In the genomic region with DNA sequence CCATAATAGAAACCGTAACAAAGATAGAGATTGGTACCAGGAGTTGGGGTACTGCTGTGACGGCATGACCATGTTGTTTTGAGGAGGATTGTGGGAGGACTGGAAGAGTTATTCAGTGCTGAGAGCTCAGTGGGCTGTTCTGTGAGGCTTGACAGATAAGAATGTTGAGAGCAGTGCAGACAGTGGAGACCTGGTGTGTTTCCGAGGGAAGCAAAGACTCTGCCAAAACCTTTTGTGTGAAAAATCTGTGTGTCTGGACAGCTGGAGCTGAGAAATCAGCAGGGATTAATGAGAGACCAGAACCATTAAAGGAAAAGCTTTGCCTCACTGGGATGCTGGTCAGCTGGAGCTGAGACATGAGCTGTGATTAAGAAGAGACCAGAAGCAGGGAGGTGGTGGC, we compare ENCODE assay signal across 16 mouse cellular contexts. TPM values are rescaled to one million over a fixed set of nuclear protein-coding genes. Genes with fewer than 3 reads are reported as not detected.
DNase-seq lines count a peak whose midpoint lies in the region; ATAC-seq and TF ChIP-seq lines count a peak whose summit lies in the region.
"Had no signal": no experiment of that assay in that cellular context is flagged by ENCODE, and none has a peak within 500 bp of the region (broad histone marks: within the 10 kb centered on the region; RNA-seq: fewer than 3 reads in every experiment).

No protein-coding gene starts in this region.

- no peak for DNase-seq in forebrain, embryonic 10.5 days (ENCODE audit: extremely low spot score, low spot score)
- DNase-seq in limb, embryonic 10.5 days (ENCODE audit: low spot score) = no peak
- DNase-seq in adrenal gland, adult 8-10 months = no peak
- no peak for DNase-seq in layer of hippocampus, adult 9-11 months
- DNase-seq: cerebellum, adult 9-10 months; kidney, postnatal 14 days; lung, postnatal 4 days had no signal

- peak overlapping the region; percentile 31; the same call in 1 of the 2 replicates for H3K27ac ChIP-seq in forebrain, embryonic 15.5 days (replicated peaks)
- no peak overlapping the region for H3K27ac ChIP-seq in forebrain, embryonic 10.5 days
- H3K27ac ChIP-seq in limb, embryonic 13.5 days = peak overlapping the region; percentile 34; the same call in 1 of the 2 replicates
- H3K27ac ChIP-seq in limb, embryonic 10.5 days = no peak overlapping the region
- H3K27ac ChIP-seq in embryonic fibroblast, embryonic 13.5 days (ENCODE audit: insufficient read depth, low read length) = peak overlapping the region; percentile 58; the same call in 1 of the 2 replicates
- H3K27ac ChIP-seq in intestine, embryonic 16.5 days (ENCODE audit: low read length) = peak overlapping the region; percentile 57
- H3K27ac ChIP-seq: heart, adult 2 months; left cerebral cortex, adult 2 months; liver, embryonic 14.5 days had no signal

- H3K4me3 ChIP-seq in forebrain, embryonic 15.5 days = no peak overlapping the region
- no peak overlapping the region for H3K4me3 ChIP-seq in forebrain, embryonic 10.5 days
- no peak overlapping the region for H3K4me3 ChIP-seq in limb, embryonic 13.5 days
- H3K4me3 ChIP-seq in limb, embryonic 10.5 days = no peak overlapping the region
- H3K4me3 ChIP-seq in embryonic fibroblast, embryonic 13.5 days (ENCODE audit: insufficient read depth, low read length) = no peak overlapping the region
- H3K4me3 ChIP-seq in intestine, embryonic 16.5 days (ENCODE audit: low read length) = no peak overlapping the region
- H3K4me3 ChIP-seq: heart, adult 2 months; left cerebral cortex, adult 2 months; myocyte had no signal

- peaks cover 17% of the 10 kb centered on the region; the same call in 1 of the 2 replicates for H3K36me3 ChIP-seq in forebrain, embryonic 15.5 days
- H3K36me3 ChIP-seq in forebrain, embryonic 10.5 days (replicated peaks) = peaks cover 39% of the 10 kb centered on the region
- peaks cover 27% of the 10 kb centered on the region for H3K36me3 ChIP-seq in limb, embryonic 13.5 days
- peaks cover 37% of the 10 kb centered on the region for H3K36me3 ChIP-seq in limb, embryonic 10.5 days
- no peaks in the 10 kb centered on the region; the same call in 1 of the 2 replicates for H3K36me3 ChIP-seq in intestine, embryonic 16.5 days (ENCODE audit: control insufficient read depth, insufficient read depth, low read length)

- H3K27me3 ChIP-seq in forebrain, embryonic 15.5 days = no peaks in the 10 kb centered on the region
- H3K27me3 ChIP-seq in forebrain, embryonic 10.5 days (ENCODE audit: poor library complexity, severe bottlenecking) = no peaks in the 10 kb centered on the region
- no peaks in the 10 kb centered on the region for H3K27me3 ChIP-seq in limb, embryonic 13.5 days
- H3K27me3 ChIP-seq in limb, embryonic 10.5 days (ENCODE audit: low read depth, poor library complexity, severe bottlenecking) = no peaks in the 10 kb centered on the region
- no peaks in the 10 kb centered on the region for H3K27me3 ChIP-seq in intestine, embryonic 16.5 days (replicated peaks; ENCODE audit: control insufficient read depth, insufficient read depth, low read length)

- no peak for ATAC-seq in forebrain, embryonic 15.5 days (replicated peaks)
- no peak for ATAC-seq in limb, embryonic 13.5 days (ENCODE audit: low FRiP score, low read depth)
- ATAC-seq in intestine, embryonic 16.5 days = peak; percentile 40; the same call in 1 of the 2 replicates

- no peak overlapping the region for H3K4me2 ChIP-seq in forebrain, embryonic 15.5 days (replicated peaks)
- H3K4me2 ChIP-seq in limb, embryonic 13.5 days (replicated peaks) = no peak overlapping the region
- H3K4me2 ChIP-seq in intestine, embryonic 16.5 days (ENCODE audit: low read depth, low read length) = no peak overlapping the region

- no peak overlapping the region for H3K9ac ChIP-seq in forebrain, embryonic 15.5 days (replicated peaks)
- no peak overlapping the region for H3K9ac ChIP-seq in limb, embryonic 13.5 days
- no peak overlapping the region for H3K9ac ChIP-seq in intestine, embryonic 16.5 days (ENCODE audit: low read depth, low read length)
- H3K9ac ChIP-seq: liver, embryonic 14.5 days had no signal

- no peak for TF ChIP-seq CTCF in embryonic fibroblast, embryonic 13.5 days (IDR thresholded peaks at IDR 0.05; ENCODE audit: borderline replicate concordance, insufficient read depth, low read length)

- no peaks in the 10 kb centered on the region for H3K9me3 ChIP-seq in forebrain, embryonic 15.5 days
- H3K9me3 ChIP-seq in forebrain, embryonic 10.5 days = no peaks in the 10 kb centered on the region
- H3K9me3 ChIP-seq in limb, embryonic 13.5 days = no peaks in the 10 kb centered on the region
- no peaks in the 10 kb centered on the region for H3K9me3 ChIP-seq in limb, embryonic 10.5 days (replicated peaks)
- H3K9me3 ChIP-seq in intestine, embryonic 16.5 days (ENCODE audit: control insufficient read depth, low read length) = no peaks in the 10 kb centered on the region
- H3K9me3 ChIP-seq: G1E had no signal

- TF ChIP-seq POLR2A in embryonic fibroblast, embryonic 13.5 days (IDR thresholded peaks at IDR 0.05; ENCODE audit: low read depth, low read length) = no peak

- no peaks in the 10 kb centered on the region for H3K4me1 ChIP-seq in forebrain, embryonic 15.5 days
- peaks cover 26% of the 10 kb centered on the region for H3K4me1 ChIP-seq in forebrain, embryonic 10.5 days
- H3K4me1 ChIP-seq in limb, embryonic 13.5 days = peaks cover 24% of the 10 kb centered on the region
- H3K4me1 ChIP-seq in limb, embryonic 10.5 days = peaks cover 20% of the 10 kb centered on the region
- peaks cover 2% of the 10 kb centered on the region; the same call in 1 of the 2 replicates for H3K4me1 ChIP-seq in embryonic fibroblast, embryonic 13.5 days (ENCODE audit: control insufficient read depth, insufficient read depth, low read length)
- H3K4me1 ChIP-seq in intestine, embryonic 16.5 days (ENCODE audit: control insufficient read depth, insufficient read depth, low read length) = peaks cover 9% of the 10 kb centered on the region

- WGBS in forebrain, embryonic 15.5 days = 47% methylated on average over 3 of the region's 3 CpGs
- 70% methylated on average over 3 of the region's 3 CpGs for WGBS in forebrain, embryonic 10.5 days
- 62% methylated on average over 3 of the region's 3 CpGs for WGBS in limb, embryonic 13.5 days
- WGBS in limb, embryonic 10.5 days = 65% methylated on average over 3 of the region's 3 CpGs
- WGBS in intestine, embryonic 16.5 days = 60% methylated on average over 3 of the region's 3 CpGs

RNA-seq across cellular contexts. Expression of a gene that starts 21.7 kb away (rescaled TPM):
- polyA plus RNA-seq in forebrain, embryonic 15.5 days (2015; fragmentation: Nextera tagmentation; extraction: Ambion mirVana) = 3.1 TPM in 2 replicates
- 2.6 and 3.6 TPM in 2 replicates for polyA plus RNA-seq in forebrain, embryonic 10.5 days (2016; fragmentation: Nextera tagmentation; extraction: Ambion mirVana)
- 6.8 and 7.4 TPM in 2 replicates for polyA plus RNA-seq in limb, embryonic 13.5 days (2015; fragmentation: Nextera tagmentation; extraction: Ambion mirVana)
- polyA plus RNA-seq in limb, embryonic 10.5 days (2016; fragmentation: Nextera tagmentation; extraction: Ambion mirVana) = 2.8 TPM in 2 replicates
- 4.7 and 6.4 TPM in 2 replicates for polyA plus RNA-seq in embryonic fibroblast, embryonic 13.5 days (2011; ENCODE audit: insufficient read length, low read depth, missing spikeins)
- 35.1 and 37.0 TPM in 2 replicates for polyA plus RNA-seq in intestine, embryonic 16.5 days (2015; fragmentation: Nextera tagmentation; extraction: Ambion mirVana)
- 1 to 10 TPM in 1 of 4 experiments, under 1 TPM in 3; 0.68 to 1.7 (median 0.78) TPM for total RNA-seq in adrenal gland, adult 8-10 months (2022)

RNA-seq across cellular contexts. Expression of a gene that starts 34.9 kb away (rescaled TPM):
- polyA plus RNA-seq in forebrain, embryonic 15.5 days (2015; fragmentation: Nextera tagmentation; extraction: Ambion mirVana) = 534 and 562 TPM in 2 replicates
- 454 and 466 TPM in 2 replicates for polyA plus RNA-seq in forebrain, embryonic 10.5 days (2016; fragmentation: Nextera tagmentation; extraction: Ambion mirVana)
- polyA plus RNA-seq in limb, embryonic 13.5 days (2015; fragmentation: Nextera tagmentation; extraction: Ambion mirVana) = 341 and 368 TPM in 2 replicates
- polyA plus RNA-seq in limb, embryonic 10.5 days (2016; fragmentation: Nextera tagmentation; extraction: Ambion mirVana) = 440 and 473 TPM in 2 replicates
- 133 and 175 TPM in 2 replicates for polyA plus RNA-seq in embryonic fibroblast, embryonic 13.5 days (2011; ENCODE audit: insufficient read length, low read depth, missing spikeins)
- 181 and 223 TPM in 2 replicates for polyA plus RNA-seq in intestine, embryonic 16.5 days (2015; fragmentation: Nextera tagmentation; extraction: Ambion mirVana)
- 100 to 1,000 TPM; 226 to 255 (median 255) TPM for total RNA-seq in adrenal gland, adult 8-10 months (2022)

Comparison
In these comparisons a context has a peak if more than half of its experiments do, and no peak if none do; other contexts are left out.
1. H3K27ac ChIP-seq: peak in forebrain, embryonic 15.5 days (single experiment), limb, embryonic 13.5 days (single experiment), embryonic fibroblast, embryonic 13.5 days (single experiment) and intestine, embryonic 16.5 days (single experiment); none in forebrain, embryonic 10.5 days (single experiment) and limb, embryonic 10.5 days (single experiment).